Mouse (Mus musculus): Measurements from ENCODE around the gene Csrp1. TPM values are rescaled to one million over a fixed set of nuclear protein-coding genes. Genes with fewer than 3 reads are reported as not detected.
A peak's percentile ranks its signal among the peaks of the same experiment; 100 is the strongest.

Csrp1 gene
- total and polyA plus RNA-seq, 2 experiments from 2014 or later, result 33.0 to 95.2 TPM

- no peak overlapping the region for H3K9ac ChIP-seq (replicated peaks; ENCODE audit: low read length)
- H3K4me2 ChIP-seq (ENCODE audit: low read depth, low read length), result no peak overlapping the region
- no peaks in the 10 kb centered on the region for H3K36me3 ChIP-seq (ENCODE audit: insufficient read depth, low read length)
- peak; percentile 41 for TF ChIP-seq CTCF (IDR thresholded peaks at IDR 0.05; ENCODE audit: low read depth)
- no peaks in the 10 kb centered on the region for H3K9me3 ChIP-seq (ENCODE audit: low read length)
- DNase-seq (ENCODE audit: low spot score) (no peak), ATAC-seq (peak; percentile 22; the same call in 1 of the 2 replicates)
- peaks cover 16% of the 10 kb centered on the region; the same call in 1 of the 2 replicates for H3K4me1 ChIP-seq (ENCODE audit: insufficient read depth, low read length)
- WGBS, result 23% methylated on average over 11 of the region's 11 CpGs
- H3K27ac ChIP-seq, result no peak overlapping the region
- H3K4me3 ChIP-seq (ENCODE audit: low read length), result no peak overlapping the region
- no peaks in the 10 kb centered on the region for H3K27me3 ChIP-seq (ENCODE audit: insufficient read depth, low read length)
Observed at GRCm38 (mm10) chr1:135675449-135676129, 44.3 kb upstream of the Csrp1 start.

GRCm38 (mm10) chr1:135676247-135676646 is 43.6 kb upstream of the Csrp1 start:
- Histone ChIP-seq H3K9ac (replicated peaks; ENCODE audit: low read length) (no peak overlapping the region), H3K4me1 (ENCODE audit: insufficient read depth, low read length) (peaks cover 14% of the 10 kb centered on the region; the same call in 1 of the 2 replicates), H3K4me2 (ENCODE audit: low read depth, low read length) (no peak overlapping the region), H3K27me3 (ENCODE audit: insufficient read depth, low read length) (no peaks in the 10 kb centered on the region), H3K27ac (no peak overlapping the region), H3K9me3 (ENCODE audit: low read length) (no peaks in the 10 kb centered on the region), H3K36me3 (ENCODE audit: insufficient read depth, low read length) (no peaks in the 10 kb centered on the region), H3K4me3 (ENCODE audit: low read length) (no peak overlapping the region)
- TF ChIP-seq CTCF (IDR thresholded peaks at IDR 0.05; ENCODE audit: low read depth), result no peak
- ATAC-seq (no peak), DNase-seq (ENCODE audit: low spot score) (no peak)
- 83% methylated on average over 10 of the region's 10 CpGs for WGBS

GRCm38 (mm10) chr1:135676938-135677682 is 42.8 kb upstream of the Csrp1 start:
- ATAC-seq (no peak), DNase-seq (ENCODE audit: low spot score) (no peak)
- Histone ChIP-seq H3K9me3 (ENCODE audit: low read length) (no peaks in the 10 kb centered on the region), H3K4me1 (ENCODE audit: insufficient read depth, low read length) (peaks cover 9% of the 10 kb centered on the region; the same call in 1 of the 2 replicates), H3K9ac (replicated peaks; ENCODE audit: low read length) (no peak overlapping the region), H3K4me2 (ENCODE audit: low read depth, low read length) (no peak overlapping the region), H3K4me3 (ENCODE audit: low read length) (no peak overlapping the region), H3K27ac (no peak overlapping the region), H3K36me3 (ENCODE audit: insufficient read depth, low read length) (no peaks in the 10 kb centered on the region), H3K27me3 (ENCODE audit: insufficient read depth, low read length) (no peaks in the 10 kb centered on the region)
- TF ChIP-seq CTCF (IDR thresholded peaks at IDR 0.05; ENCODE audit: low read depth), result no peak
- 33% methylated on average over 8 of the region's 8 CpGs for WGBS

GRCm38 (mm10) chr1:135678145-135678544 is 41.7 kb upstream of the Csrp1 start:
- DNase-seq (ENCODE audit: low spot score) (no peak), ATAC-seq (no peak)
- peaks cover 2% of the 10 kb centered on the region; the same call in 1 of the 2 replicates for H3K4me1 ChIP-seq (ENCODE audit: insufficient read depth, low read length)
- H3K4me3 ChIP-seq (ENCODE audit: low read length), result no peak overlapping the region
- H3K36me3 ChIP-seq (ENCODE audit: insufficient read depth, low read length), result no peaks in the 10 kb centered on the region
- no peaks in the 10 kb centered on the region for H3K9me3 ChIP-seq (ENCODE audit: low read length)
- H3K27me3 ChIP-seq (ENCODE audit: insufficient read depth, low read length), result no peaks in the 10 kb centered on the region
- H3K4me2 ChIP-seq (ENCODE audit: low read depth, low read length), result no peak overlapping the region
- no peak overlapping the region for H3K9ac ChIP-seq (replicated peaks; ENCODE audit: low read length)
- 76% methylated on average over 6 of the region's 6 CpGs for WGBS
- no peak overlapping the region for H3K27ac ChIP-seq
- TF ChIP-seq CTCF (IDR thresholded peaks at IDR 0.05; ENCODE audit: low read depth), result no peak

- H3K4me3 ChIP-seq (ENCODE audit: low read length), result no peak overlapping the region
- ATAC-seq, result no peak
- TF ChIP-seq CTCF (IDR thresholded peaks at IDR 0.05; ENCODE audit: low read depth), result no peak
- H3K27ac ChIP-seq, result peak overlapping the region; percentile 74
- H3K4me1 ChIP-seq (ENCODE audit: insufficient read depth, low read length), result peaks cover 2% of the 10 kb centered on the region; the same call in 1 of the 2 replicates
- H3K27me3 ChIP-seq (ENCODE audit: insufficient read depth, low read length), result no peaks in the 10 kb centered on the region
- H3K9ac ChIP-seq (replicated peaks; ENCODE audit: low read length), result no peak overlapping the region
- H3K4me2 ChIP-seq (ENCODE audit: low read depth, low read length), result no peak overlapping the region
- DNase-seq (ENCODE audit: low spot score), result no peak
- H3K9me3 ChIP-seq (ENCODE audit: low read length), result no peaks in the 10 kb centered on the region
- H3K36me3 ChIP-seq (ENCODE audit: insufficient read depth, low read length), result no peaks in the 10 kb centered on the region
- WGBS, result 59% methylated on average over 4 of the region's 4 CpGs
Observed at GRCm38 (mm10) chr1:135680716-135681115, 39.1 kb upstream of the Csrp1 start.

GRCm38 (mm10) chr1:135681122-135681521 is 38.7 kb upstream of the Csrp1 start:
- no peak overlapping the region for H3K4me3 ChIP-seq (ENCODE audit: low read length)
- H3K9ac ChIP-seq (replicated peaks; ENCODE audit: low read length), result no peak overlapping the region
- H3K27ac ChIP-seq, result peak overlapping the region; percentile 74
- H3K4me1 ChIP-seq (ENCODE audit: insufficient read depth, low read length), result peaks cover 2% of the 10 kb centered on the region; the same call in 1 of the 2 replicates
- no peaks in the 10 kb centered on the region for H3K27me3 ChIP-seq (ENCODE audit: insufficient read depth, low read length)
- 37% methylated on average over 8 of the region's 8 CpGs for WGBS
- H3K9me3 ChIP-seq (ENCODE audit: low read length), result no peaks in the 10 kb centered on the region
- DNase-seq (ENCODE audit: low spot score), result peak; percentile 77
- H3K4me2 ChIP-seq (ENCODE audit: low read depth, low read length), result no peak overlapping the region
- TF ChIP-seq CTCF (IDR thresholded peaks at IDR 0.05; ENCODE audit: low read depth), result no peak
- H3K36me3 ChIP-seq (ENCODE audit: insufficient read depth, low read length), result no peaks in the 10 kb centered on the region
- peak; percentile 88 for ATAC-seq

Measured in hindbrain, postnatal 0 days (tissue).